Mouse (Mus musculus) MEL (cell line): ENCODE results near the gene Unc93b1. TPM values are rescaled to one million over a fixed set of nuclear protein-coding genes. Genes with fewer than 3 reads are reported as not detected.
A peak's percentile ranks its signal among the peaks of the same experiment; 100 is the strongest.

Experiments
- DNase-seq: peaks from one replicate; pipeline ENCODE4 v3.0.0; 2011; ENCODE audit warnings: low read depth, low spot score
- H3K27ac ChIP-seq: 2 replicates; pipeline ENCODE4 v1.5.1; 2012; ENCODE audit warnings: low read depth, mild to moderate bottlenecking, control low read depth, low read length, moderate library complexity; ENCODE audit not compliant: control insufficient read depth
- H3K27me3 ChIP-seq, 2 experiments: fragments of 150-350 bp in 1 of 2; sonication (generic) in 1 of 2; 2 replicates each; pipeline ENCODE4 v1.6.1; 2012; ENCODE audit warnings: low read length in 2 of 2, mild to moderate bottlenecking in 2 of 2, improper control_type of control experiment in 1 of 2, moderate library complexity in 1 of 2; ENCODE audit not compliant: insufficient read depth in 2 of 2, control insufficient read depth in 1 of 2
- H3K36me3 ChIP-seq, 2 experiments: 2 replicates each; pipeline ENCODE4 v1.6.1; 2012 to 2014; ENCODE audit warnings: low read length in 2 of 2, improper control_type of control experiment in 1 of 2, inconsistent platforms in 1 of 2, mild to moderate bottlenecking in 1 of 2; ENCODE audit not compliant: insufficient read depth in 2 of 2, control insufficient read depth in 1 of 2
- H3K4me1 ChIP-seq, 2 experiments: fragments of 150-350 bp in 1 of 2; sonication (generic) in 1 of 2; 2 replicates each; pipeline ENCODE4 v1.6.1; 2012; ENCODE audit warnings: low read length in 2 of 2, improper control_type of control experiment in 1 of 2, mild to moderate bottlenecking in 1 of 2; ENCODE audit not compliant: insufficient read depth in 2 of 2, control insufficient read depth in 1 of 2
- H3K4me3 ChIP-seq, 2 experiments: fragments of 150-350 bp in 1 of 2; sonication (generic) in 1 of 2; 2 replicates each; pipeline ENCODE4 v1.5.1; 2012; ENCODE audit warnings: low read depth in 2 of 2, low read length in 2 of 2, mild to moderate bottlenecking in 2 of 2, moderate library complexity in 2 of 2, control low read depth in 1 of 2, improper control_type of control experiment in 1 of 2; ENCODE audit not compliant: control insufficient read depth in 1 of 2, insufficient read depth in 1 of 2
- H3K79me2 ChIP-seq: 2 replicates; pipeline ENCODE4 v1.6.1; 2012; ENCODE audit warnings: mild to moderate bottlenecking, low read length, moderate library complexity; ENCODE audit not compliant: control insufficient read depth, poor library complexity, insufficient read depth
- H3K9ac ChIP-seq: 2 replicates; pipeline ENCODE4 v1.6.1; 2012; ENCODE audit warnings: low read depth, mild to moderate bottlenecking, control low read depth, low read length, moderate library complexity; ENCODE audit not compliant: control insufficient read depth, poor library complexity, severe bottlenecking
- H3K9me3 ChIP-seq: fragments of 150-350 bp; sonication (generic); replicated peaks from 2 replicates; pipeline ENCODE4 v1.6.1; 2012; ENCODE audit warnings: mild to moderate bottlenecking, low read length, improper control_type of control experiment, moderate library complexity; ENCODE audit not compliant: insufficient read depth
- BHLHE40 ChIP-seq: IDR thresholded peaks from 2 replicates; pipeline ENCODE4 v1.6.1; 2012; ENCODE audit warnings: low read depth, mild to moderate bottlenecking, inconsistent platforms, low read length, improper control_type of control experiment, borderline replicate concordance
- CHD1 ChIP-seq: IDR thresholded peaks from 2 replicates; pipeline ENCODE4 v1.6.1; 2012; ENCODE audit warnings: low read depth, mild to moderate bottlenecking, inconsistent platforms, low read length, improper control_type of control experiment
- CHD2 ChIP-seq: IDR thresholded peaks from 2 replicates; pipeline ENCODE4 v1.6.1; 2011; ENCODE audit warnings: low read length, improper control_type of control experiment
- CTCF ChIP-seq, 3 experiments: IDR thresholded peaks in 2 of 3; conservative IDR thresholded peaks in 1 of 3; 2 replicates each; pipeline ENCODE4 v1.5.1; 2011 to 2012; ENCODE audit warnings: low read length in 3 of 3, low read depth in 2 of 3, mild to moderate bottlenecking in 2 of 3, improper control_type of control experiment in 1 of 3, inconsistent platforms in 1 of 3, mixed read lengths in 1 of 3, moderate library complexity in 1 of 3; ENCODE audit not compliant: control insufficient read depth in 1 of 3, insufficient read depth in 1 of 3, poor library complexity in 1 of 3, severe bottlenecking in 1 of 3
- E2F4 ChIP-seq: IDR thresholded peaks from 2 replicates; pipeline ENCODE4 v1.6.1; 2011; ENCODE audit warnings: low read depth, low read length, improper control_type of control experiment, borderline replicate concordance
- ELF1 ChIP-seq: IDR thresholded peaks from 2 replicates; pipeline ENCODE4 v1.6.1; 2014; ENCODE audit warnings: low read depth, mild to moderate bottlenecking, inconsistent platforms, low read length, improper control_type of control experiment, moderate library complexity
- ETS1 ChIP-seq: IDR thresholded peaks from 2 replicates; pipeline ENCODE4 v1.6.1; 2012; ENCODE audit warnings: low read depth, mild to moderate bottlenecking, inconsistent platforms, low read length, improper control_type of control experiment, moderate library complexity
- GATA1 ChIP-seq: IDR thresholded peaks from 2 replicates; pipeline ENCODE4 v1.6.1; 2011; ENCODE audit warnings: low read depth, low read length, improper control_type of control experiment
- HCFC1 ChIP-seq: IDR thresholded peaks from 2 replicates; pipeline ENCODE4 v1.6.1; 2012; ENCODE audit warnings: low read depth, mild to moderate bottlenecking, inconsistent platforms, low read length, improper control_type of control experiment, moderate library complexity
- JUND ChIP-seq: IDR thresholded peaks from 2 replicates; pipeline ENCODE4 v1.6.1; 2011; ENCODE audit warnings: low read depth, mild to moderate bottlenecking, improper control_type of control experiment, low read length
- MAFK ChIP-seq: IDR thresholded peaks from 2 replicates; pipeline ENCODE4 v1.6.1; 2011; ENCODE audit warnings: low read depth, mild to moderate bottlenecking, low read length, improper control_type of control experiment, borderline replicate concordance
- MAX ChIP-seq: IDR thresholded peaks from 2 replicates; pipeline ENCODE4 v1.6.1; 2011; ENCODE audit warnings: low read length, improper control_type of control experiment
- MAZ ChIP-seq: IDR thresholded peaks from 2 replicates; pipeline ENCODE4 v1.6.1; 2012; ENCODE audit warnings: low read depth, mild to moderate bottlenecking, inconsistent platforms, low read length, improper control_type of control experiment
- MYB ChIP-seq: IDR thresholded peaks from 2 replicates; pipeline ENCODE4 v1.6.1; 2011; ENCODE audit warnings: mild to moderate bottlenecking, low read depth, low read length, improper control_type of control experiment
- MYC ChIP-seq: IDR thresholded peaks from 2 replicates; pipeline ENCODE4 v1.6.1; 2011; ENCODE audit warnings: low read depth, mild to moderate bottlenecking, low read length, improper control_type of control experiment, moderate library complexity
- POLR2A ChIP-seq, 2 experiments: IDR thresholded peaks; 2 replicates each; pipeline ENCODE4 v1.6.1; 2011 to 2012; ENCODE audit warnings: low read length in 2 of 2, mild to moderate bottlenecking in 2 of 2, control low read depth in 1 of 2, improper control_type of control experiment in 1 of 2, low read depth in 1 of 2, moderate library complexity in 1 of 2; ENCODE audit not compliant: control insufficient read depth in 1 of 2, insufficient read depth in 1 of 2, poor library complexity in 1 of 2
- POLR2AphosphoS2 ChIP-seq: IDR thresholded peaks from 2 replicates; pipeline ENCODE4 v1.6.1; 2011; ENCODE audit warnings: low read length, improper control_type of control experiment
- POLR2AphosphoS5 ChIP-seq: IDR thresholded peaks from 2 replicates; pipeline ENCODE4 v1.6.1; 2012; ENCODE audit warnings: low read depth, borderline replicate concordance, mild to moderate bottlenecking, inconsistent platforms, low read length, moderate library complexity, mixed read lengths
- SIN3A ChIP-seq: IDR thresholded peaks from 2 replicates; pipeline ENCODE4 v1.6.1; 2012; ENCODE audit warnings: low read length, improper control_type of control experiment, inconsistent platforms
- SMC3 ChIP-seq: IDR thresholded peaks from 2 replicates; pipeline ENCODE4 v1.6.1; 2011; ENCODE audit warnings: low read depth, low read length, improper control_type of control experiment
- TBP ChIP-seq: IDR thresholded peaks from 2 replicates; pipeline ENCODE4 v1.8.0; 2011; ENCODE audit warnings: low read depth, low read length, improper control_type of control experiment
- TCF12 ChIP-seq: IDR thresholded peaks from 2 replicates; pipeline ENCODE4 v1.6.1; 2014; ENCODE audit warnings: low read depth, mild to moderate bottlenecking, inconsistent platforms, low read length, improper control_type of control experiment, moderate library complexity
- UBTF ChIP-seq: IDR thresholded peaks from 2 replicates; pipeline ENCODE4 v1.6.1; 2012; ENCODE audit warnings: low read depth, mild to moderate bottlenecking, inconsistent platforms, low read length, improper control_type of control experiment, moderate library complexity, borderline replicate concordance; ENCODE audit not compliant: insufficient read depth
- USF1 ChIP-seq: IDR thresholded peaks from 2 replicates; pipeline ENCODE4 v1.6.1; 2014; ENCODE audit warnings: low read depth, mild to moderate bottlenecking, inconsistent platforms, low read length, improper control_type of control experiment, moderate library complexity
- USF2 ChIP-seq, 2 experiments: IDR thresholded peaks; 2 replicates each; pipeline ENCODE4 v1.6.1; 2011 to 2012; ENCODE audit warnings: improper control_type of control experiment in 2 of 2, low read length in 2 of 2, borderline replicate concordance in 1 of 2, inconsistent platforms in 1 of 2, low read depth in 1 of 2, mild to moderate bottlenecking in 1 of 2; ENCODE audit not compliant: insufficient read depth in 1 of 2
- ZKSCAN1 ChIP-seq: IDR thresholded peaks from 2 replicates; pipeline ENCODE4 v1.6.1; 2012; ENCODE audit warnings: low read depth, mild to moderate bottlenecking, inconsistent platforms, low read length, improper control_type of control experiment, moderate library complexity
- ZMIZ1 ChIP-seq: IDR thresholded peaks from 2 replicates; pipeline ENCODE4 v1.6.1; 2012; ENCODE audit warnings: low read depth, mild to moderate bottlenecking, inconsistent platforms, low read length, improper control_type of control experiment, moderate library complexity
- polyA plus RNA-seq, 2 experiments: library from polyadenylated mRNA; stranded (reverse) in 1 of 2; unstranded in 1 of 2; fragments of >175 nt in 1 of 2; fragments of >200 nt in 1 of 2; gene quantifications; 2 replicates each; pipeline versions ENCODE4 v1.2.1 to v1.2.4; 2012; ENCODE audit warnings: low replicate concordance in 2 of 2, low read depth in 1 of 2; ENCODE audit not compliant: insufficient read length in 2 of 2, insufficient read depth in 1 of 2, missing spikeins in 1 of 2
- total RNA-seq: library from RNA; depleted of rRNA; stranded (reverse); fragments of 300-350 nt; gene quantifications from 2 replicates; pipeline ENCODE4 v1.2.3, GENCODE M21; 2012

Gene Unc93b1
- total and polyA plus RNA-seq, 3 experiments = 4.7 to 8.2 TPM; not detected in 1

DNA sequence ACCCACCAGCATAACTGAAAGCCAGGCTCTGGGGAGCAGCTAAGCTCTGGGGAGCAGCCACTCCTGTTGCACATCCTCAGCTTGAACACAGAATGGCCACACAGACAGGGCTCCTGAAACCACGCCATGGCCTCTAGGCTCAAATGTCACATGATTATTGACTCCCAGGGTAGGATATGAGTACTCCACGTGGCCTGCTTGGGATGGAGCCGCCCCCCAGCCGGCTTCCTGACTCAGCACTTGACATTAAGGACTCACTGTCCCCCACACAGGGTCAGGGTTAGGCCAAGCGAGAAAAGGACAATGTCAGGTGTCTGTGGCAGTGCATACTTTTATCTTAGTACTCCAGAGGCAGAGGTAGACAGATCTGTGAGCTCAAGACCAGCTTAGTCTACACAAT, 24.8 kb upstream of the Unc93b1 start:
- no peaks in the 10 kb centered on the region for H3K27me3 ChIP-seq
- no peak overlapping the region for H3K9ac ChIP-seq
- TF ChIP-seq POLR2A (IDR thresholded peaks at IDR 0.05; ENCODE audit: control insufficient read depth in 1 of 2, insufficient read depth in 1 of 2, low read depth in 1 of 2, low read length in 2 of 2, poor library complexity in 1 of 2) (no peak), MYB (no peak), CTCF (IDR thresholded peaks at IDR 0.05 in 2 of 3, conservative IDR thresholded peaks at IDR 0.05 in 1 of 3; ENCODE audit: control insufficient read depth in 1 of 3, insufficient read depth in 1 of 3, low read depth in 2 of 3, low read length in 3 of 3, poor library complexity in 1 of 3, severe bottlenecking in 1 of 3) (no peak), MAZ (no peak), JUND (no peak), CHD2 (no peak), USF2 (IDR thresholded peaks at IDR 0.05; ENCODE audit: borderline replicate concordance in 1 of 2, insufficient read depth in 1 of 2, low read depth in 1 of 2, low read length in 2 of 2) (no peak), TBP (no peak), UBTF (no peak)
- no peaks in the 10 kb centered on the region for H3K9me3 ChIP-seq
- peaks cover 0 to 21% of the 10 kb centered on the region in 2 experiments; a peak in 2 of 4 replicates for H3K36me3 ChIP-seq
- H3K27ac ChIP-seq = no peak overlapping the region
- H3K4me3 ChIP-seq = no peak overlapping the region
- DNase-seq = no peak
- peaks cover 0 to 39% of the 10 kb centered on the region in 2 experiments; a peak in 3 of 4 replicates for H3K4me1 ChIP-seq
- H3K79me2 ChIP-seq = peaks cover 14% of the 10 kb centered on the region

DNA sequence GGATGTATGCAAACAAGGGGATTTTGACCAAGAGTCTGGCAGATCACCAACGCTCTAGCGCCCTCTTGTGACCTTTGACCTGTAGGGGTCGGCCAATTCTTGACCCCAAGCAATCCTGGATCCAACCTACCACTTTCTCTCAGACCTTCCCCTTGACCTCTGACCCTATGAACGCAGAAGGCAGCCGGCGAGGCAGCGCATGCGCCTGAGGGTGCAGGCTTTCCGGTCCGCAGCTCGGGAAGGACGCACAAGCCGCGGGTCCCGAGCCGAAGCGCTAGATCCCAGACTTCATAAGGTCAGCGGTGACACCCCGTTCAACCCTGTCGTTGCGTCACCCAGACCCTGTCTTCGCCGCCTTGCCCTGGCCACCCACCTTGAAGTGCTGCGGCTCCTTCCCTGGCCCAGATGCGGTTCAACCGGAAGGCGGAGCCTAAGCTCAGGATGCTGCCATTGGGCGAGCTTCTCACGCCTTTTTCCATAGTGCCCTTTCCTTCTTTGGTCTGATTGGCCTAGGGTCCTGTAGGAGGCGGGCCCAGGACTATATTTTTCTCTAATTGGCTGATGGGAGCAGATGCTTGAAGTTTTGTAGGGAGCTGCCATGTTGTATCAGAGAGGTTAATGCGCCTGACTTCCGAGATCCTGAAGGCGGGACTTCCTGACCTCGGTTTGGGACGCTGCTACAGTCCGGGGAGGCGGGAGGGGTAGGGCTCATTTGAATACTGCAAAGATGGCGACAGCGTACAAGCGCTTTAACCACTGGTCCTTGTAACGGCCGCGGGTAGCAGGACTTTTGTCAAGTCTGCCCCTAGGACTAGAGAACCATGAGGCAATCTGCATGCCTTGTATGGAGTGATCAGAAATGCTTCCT, 22.4 kb upstream of the Unc93b1 start, which contains the start of gene Ndufs8:
Ndufs8 (minus strand) TSS at position 438 of the 868 bp plus-strand sequence.
- Histone ChIP-seq H3K9ac (peak within 1 kb of the TSS; percentile 90), H3K36me3 (peaks cover 0 to 10% of the 10 kb centered on the region in 2 experiments; a peak in 2 of 4 replicates), H3K79me2 (peaks cover 14% of the 10 kb centered on the region), H3K27ac (peak within 1 kb of the TSS; percentile 83), H3K4me1 (peaks cover 0 to 19% of the 10 kb centered on the region in 2 experiments; a peak in 3 of 4 replicates), H3K4me3 (peak within 1 kb of the TSS; percentile 86 to 88), H3K9me3 (no peaks in the 10 kb centered on the region), H3K27me3 (no peaks in the 10 kb centered on the region)
- DNase-seq = peak; percentile 99
- TF ChIP-seq ZMIZ1 (peak; percentile 86), POLR2AphosphoS2 (peak; percentile 94), HCFC1 (peak; percentile 93), MAFK (no peak), ZKSCAN1 (no peak), JUND (peak; percentile 25; the same call in 1 of the 2 replicates), E2F4 (0 out of 2 replicates have a peak, but pooled peaks have one; percentile 39), CTCF (IDR thresholded peaks at IDR 0.05 in 2 of 3, conservative IDR thresholded peaks at IDR 0.05 in 1 of 3; ENCODE audit: control insufficient read depth in 1 of 3, insufficient read depth in 1 of 3, low read depth in 2 of 3, low read length in 3 of 3, poor library complexity in 1 of 3, severe bottlenecking in 1 of 3) (peak in 1 of 3 experiments; percentile 12; a peak in 1 of 6 replicates), POLR2A (IDR thresholded peaks at IDR 0.05; ENCODE audit: control insufficient read depth in 1 of 2, insufficient read depth in 1 of 2, low read depth in 1 of 2, low read length in 2 of 2, poor library complexity in 1 of 2) (peak; percentile 70 to 94), BHLHE40 (no peak), MYC (peak; percentile 51; the same call in 1 of the 2 replicates), MAX (peak; percentile 52; the same call in 1 of the 2 replicates), GATA1 (peak; percentile 36; the same call in 1 of the 2 replicates), CHD1 (0 out of 2 replicates have a peak, but pooled peaks have one; percentile 73), TCF12 (peak; percentile 40), SIN3A (peak; percentile 94), ELF1 (peak; percentile 90), CHD2 (peak; percentile 90), POLR2AphosphoS5 (no peak; the same call in 1 of the 2 replicates), MAZ (peak; percentile 93), ETS1 (peak; percentile 17; the same call in 1 of the 2 replicates), USF1 (peak; percentile 63), TBP (peak; percentile 91), SMC3 (no peak)
